Mouse (Mus musculus) lung, adult 2 months (tissue): Measurements from ENCODE around the gene Tk1.
"Not testable (repeated sequence)": the region's sequence is repeated elsewhere in the genome, so short reads cannot be mapped to it uniquely, and the experiment has no call there.

ENCODE experiments used
- CTCF ChIP-seq: fragments of 200-500 bp; IDR thresholded peaks from 2 replicates; pipeline ENCODE4 v1.5.1; 2011; ENCODE audit warnings: mild to moderate bottlenecking, low read length, control low read depth; ENCODE audit not compliant: insufficient read depth
- POLR2A ChIP-seq: fragments of 200-500 bp; IDR thresholded peaks from 2 replicates; pipeline ENCODE4 v1.6.1; 2011; ENCODE audit warnings: low read depth, mild to moderate bottlenecking, control low read depth, low read length, borderline replicate concordance; ENCODE audit errors: extremely low read depth

DNA sequence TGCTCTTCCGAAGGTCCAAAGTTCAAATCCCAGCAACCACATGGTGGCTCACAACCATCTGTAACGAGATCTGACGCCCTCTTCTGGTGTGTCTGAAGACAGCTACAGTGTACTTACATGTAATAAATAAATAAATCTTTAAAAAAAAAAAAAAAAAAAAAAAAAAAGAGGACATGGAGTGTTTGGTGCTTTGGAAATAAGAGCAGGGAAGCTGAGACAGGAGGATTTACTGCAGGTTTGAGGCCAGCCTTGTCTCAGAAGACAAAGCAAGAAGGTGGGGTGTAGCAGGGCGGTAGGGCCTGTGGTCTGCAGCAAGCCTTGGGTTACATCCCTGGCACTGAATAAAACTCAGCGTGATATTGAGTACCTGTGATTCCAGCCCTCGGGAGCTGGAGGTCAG, 7.6 kb upstream of the Tk1 start:
- not testable (repeated sequence) for TF ChIP-seq CTCF, POLR2A
